Mouse (Mus musculus) G1E (cell line): ENCODE data around the gene Ptpn7. TPM values are rescaled to one million over a fixed set of nuclear protein-coding genes. Genes with fewer than 3 reads are reported as not detected.

Experiments used
- ATAC-seq: 2 replicates; pipeline ENCODE4 v1.8.0; 2016; ENCODE audit warnings: mild to moderate bottlenecking; ENCODE audit not compliant: insufficient number of reproducible peaks, poor library complexity, low FRiP score, severe bottlenecking; ENCODE audit errors: extremely low read depth
- DNase-seq: peaks from one replicate; pipeline ENCODE4 v3.0.0; 2012; ENCODE audit warnings: low spot score
- H3K27me3 ChIP-seq: 2 replicates; pipeline ENCODE4 v1.6.1; 2012; ENCODE audit warnings: mild to moderate bottlenecking, low read length, inconsistent platforms; ENCODE audit not compliant: insufficient read depth
- H3K36me3 ChIP-seq: replicated peaks from 2 replicates; pipeline ENCODE3; 2012; ENCODE audit warnings: mild to moderate bottlenecking, inconsistent platforms
- H3K4me1 ChIP-seq: 2 replicates; pipeline ENCODE4 v1.6.1; 2012; ENCODE audit warnings: low read depth, low read length, inconsistent platforms, mixed read lengths; ENCODE audit not compliant: insufficient read depth
- H3K4me3 ChIP-seq: 2 replicates; pipeline ENCODE4 v1.5.1; 2012; ENCODE audit warnings: low read depth, mild to moderate bottlenecking, inconsistent platforms, low read length, moderate library complexity, mixed read lengths
- H3K9me3 ChIP-seq: replicated peaks from 2 replicates; pipeline ENCODE4 v1.6.1; 2012; ENCODE audit warnings: inconsistent platforms
- CTCF ChIP-seq: IDR thresholded peaks from 2 replicates; pipeline ENCODE4 v1.5.1; 2012; ENCODE audit warnings: low read depth, low read length, inconsistent platforms, mixed read lengths
- GATA1 ChIP-seq: IDR thresholded peaks from 2 replicates; pipeline ENCODE4 v1.6.1; 2012; ENCODE audit warnings: borderline replicate concordance, low read length, inconsistent platforms, mixed read lengths
- GATA2 ChIP-seq: IDR thresholded peaks from 2 replicates; pipeline ENCODE4 v1.6.1; 2012; ENCODE audit warnings: low read depth, low read length, inconsistent platforms, borderline replicate concordance
- POLR2AphosphoS5 ChIP-seq: IDR thresholded peaks from 2 replicates; pipeline ENCODE4 v1.6.1; 2012; ENCODE audit warnings: low read depth, low read length, inconsistent platforms; ENCODE audit not compliant: insufficient replicate concordance
- TAL1 ChIP-seq: conservative IDR thresholded peaks from 2 replicates; pipeline ENCODE4 v1.6.1; 2012; ENCODE audit warnings: low read depth, low read length, inconsistent platforms, mixed read lengths
- polyA plus RNA-seq: library from polyadenylated mRNA; stranded (reverse); fragments of >175 nt; gene quantifications from 2 replicates; pipeline ENCODE4 v1.2.3, GENCODE M21; 2012
- total RNA-seq, 2 experiments: library from RNA; stranded (forward) in 1 of 2; stranded (reverse) in 1 of 2; fragments of 200-1000 nt in 1 of 2; fragments of >200 nt in 1 of 2; fragmentation: Nextera tagmentation in 1 of 2; gene quantifications; 2 replicates each; pipeline ENCODE4 v1.2.3; 2014 to 2017

The Ptpn7 gene
- total and polyA plus RNA-seq, 3 experiments = 132 to 359 (median 212) TPM

DNA sequence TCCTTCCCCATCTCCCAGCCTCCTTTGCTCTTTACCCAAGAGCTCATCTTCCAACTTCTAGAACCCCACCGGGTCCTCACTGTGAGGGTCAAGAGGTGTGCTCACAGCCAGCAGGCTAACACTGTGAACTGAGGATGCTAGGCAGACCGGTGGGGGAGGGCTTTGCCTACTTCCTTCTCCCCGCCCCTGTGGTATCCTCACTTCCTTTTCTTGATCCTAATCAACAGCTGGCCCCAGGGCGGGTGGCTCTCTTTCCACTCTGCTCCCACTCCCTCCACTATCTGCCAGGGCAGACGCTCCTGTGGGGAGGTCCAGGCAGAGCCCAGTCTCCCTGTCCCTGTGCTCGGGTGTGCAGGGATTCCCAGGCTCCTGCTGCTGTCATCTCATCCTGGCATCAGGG lies 1.5 kb upstream of the Ptpn7 start:
- TF ChIP-seq GATA1 (no peak), GATA2 (peak; percentile 88; the same call in 1 of the 2 replicates), TAL1 (peak; percentile 77)
- peak overlapping the region; percentile 77 for H3K4me3 ChIP-seq
- DNase-seq (peak; percentile 93), ATAC-seq (peak; percentile 55)
- H3K36me3 ChIP-seq = peaks cover 62% of the 10 kb centered on the region
- H3K9me3 ChIP-seq = no peaks in the 10 kb centered on the region
- no peaks in the 10 kb centered on the region; the same call in 1 of the 2 replicates for H3K27me3 ChIP-seq
- peaks cover 91% of the 10 kb centered on the region for H3K4me1 ChIP-seq

DNA sequence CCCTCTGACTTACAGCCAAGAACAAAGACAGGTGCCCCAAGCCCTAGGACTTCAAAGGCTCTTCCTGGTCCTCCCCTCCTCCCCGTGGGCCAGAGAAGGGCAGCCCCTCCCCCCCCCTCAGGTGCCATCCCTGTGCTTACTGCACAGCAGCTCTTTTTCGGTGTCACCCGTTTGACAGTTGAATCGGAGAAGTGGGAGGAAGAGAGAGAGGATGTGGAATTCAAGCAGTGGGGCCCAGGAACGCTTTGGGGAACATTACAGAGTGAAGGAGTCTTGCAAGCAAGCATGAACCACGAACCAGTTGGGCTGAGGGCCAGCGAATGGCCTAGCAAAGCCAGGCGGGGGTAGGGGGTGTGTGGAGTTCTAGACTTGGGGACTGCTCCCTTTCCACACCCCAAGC lies 940 bp upstream of the Ptpn7 start:
- TF ChIP-seq CTCF (no peak), POLR2AphosphoS5 (no peak), TAL1 (no peak), GATA2 (no peak), GATA1 (no peak)
- H3K36me3 ChIP-seq = peaks cover 62% of the 10 kb centered on the region
- H3K4me3 ChIP-seq = peak overlapping the region; percentile 77
- H3K9me3 ChIP-seq = no peaks in the 10 kb centered on the region
- ATAC-seq = no peak
- no peaks in the 10 kb centered on the region; the same call in 1 of the 2 replicates for H3K27me3 ChIP-seq
- peak; percentile 61 for DNase-seq
- H3K4me1 ChIP-seq = peaks cover 96% of the 10 kb centered on the region

DNA sequence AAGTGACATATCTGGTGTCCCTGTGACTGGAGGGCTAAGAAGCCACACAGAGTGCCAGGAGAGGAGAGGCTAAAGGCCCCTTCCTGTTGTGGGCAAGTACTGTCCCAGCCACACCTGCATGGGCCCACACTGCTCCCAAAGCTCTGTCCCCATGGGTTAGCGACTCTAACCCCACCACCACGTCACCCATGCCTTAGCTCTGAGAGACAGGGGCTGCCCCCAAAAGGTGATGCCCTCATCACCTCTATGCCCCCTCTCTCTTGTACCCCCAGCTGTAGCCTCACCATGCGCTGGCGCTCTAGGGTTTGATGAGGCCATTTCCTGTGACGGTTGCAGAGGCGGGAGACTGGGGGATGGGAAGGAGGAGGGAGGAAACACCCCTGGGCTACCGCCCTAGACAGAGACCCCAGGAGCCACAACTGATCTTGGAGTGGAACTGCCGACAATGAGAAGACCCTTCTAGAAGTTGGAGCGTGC lies 431 bp downstream of the Ptpn7 start:
- peaks cover 62% of the 10 kb centered on the region for H3K36me3 ChIP-seq
- peak; percentile 88 for DNase-seq
- H3K4me1 ChIP-seq = peaks cover 98% of the 10 kb centered on the region
- H3K4me3 ChIP-seq = peak overlapping the region; percentile 77
- peak; percentile 25 for ATAC-seq
- H3K27me3 ChIP-seq = no peaks in the 10 kb centered on the region; the same call in 1 of the 2 replicates
- TF ChIP-seq POLR2AphosphoS5 = peak; percentile 59; the same call in 1 of the 2 replicates
- TF ChIP-seq GATA1 = no peak
- TF ChIP-seq CTCF = no peak
- no peak for TF ChIP-seq GATA2
- TF ChIP-seq TAL1 = no peak
- no peaks in the 10 kb centered on the region for H3K9me3 ChIP-seq

DNA sequence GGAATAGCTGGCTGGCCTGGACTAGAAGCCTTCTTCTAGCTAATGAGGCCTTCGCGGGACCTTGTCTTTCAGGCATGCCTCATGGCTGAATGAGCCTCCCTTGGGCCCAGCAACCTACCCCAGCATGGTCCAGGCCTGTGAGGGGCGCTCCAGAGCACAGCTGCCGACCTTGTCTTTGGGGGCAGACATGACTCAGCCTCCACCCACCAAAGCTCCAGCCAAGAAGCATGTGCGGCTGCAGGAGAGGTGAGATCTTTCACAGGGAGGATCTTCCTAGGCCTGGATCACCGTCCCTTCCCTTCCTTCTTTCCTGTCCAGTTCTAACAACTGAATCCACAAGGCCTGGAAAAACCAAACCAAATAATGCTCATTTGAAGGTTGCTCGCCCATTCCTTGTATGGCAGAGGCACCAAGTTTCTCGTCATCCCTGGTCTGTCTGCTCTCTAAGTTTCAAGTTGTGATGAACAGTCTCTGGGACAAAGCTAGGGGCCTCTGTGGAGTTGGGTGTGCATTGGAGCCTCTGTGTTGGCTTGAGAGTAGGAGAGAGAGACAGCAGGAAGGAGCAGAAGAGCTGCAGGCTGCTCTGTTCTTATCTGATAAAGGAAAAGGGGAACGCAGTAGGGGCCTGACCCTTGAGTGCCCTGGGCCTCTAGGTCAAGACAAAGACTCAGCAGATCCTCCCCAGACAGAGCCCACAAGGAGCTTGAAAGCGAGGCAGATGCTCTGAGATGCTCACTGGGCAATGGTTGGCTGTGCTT lies 1.4 kb downstream of the Ptpn7 start:
- ATAC-seq (peak; percentile 22), DNase-seq (peak; percentile 74)
- Histone ChIP-seq H3K4me1 (peaks cover 96% of the 10 kb centered on the region), H3K4me3 (peak overlapping the region; percentile 77), H3K27me3 (no peaks in the 10 kb centered on the region; the same call in 1 of the 2 replicates), H3K36me3 (peaks cover 65% of the 10 kb centered on the region), H3K9me3 (no peaks in the 10 kb centered on the region)
- TF ChIP-seq GATA1 (no peak), GATA2 (no peak), TAL1 (peak; percentile 38; the same call in 1 of the 2 replicates), CTCF (peak; percentile 36; the same call in 1 of the 2 replicates)

DNA sequence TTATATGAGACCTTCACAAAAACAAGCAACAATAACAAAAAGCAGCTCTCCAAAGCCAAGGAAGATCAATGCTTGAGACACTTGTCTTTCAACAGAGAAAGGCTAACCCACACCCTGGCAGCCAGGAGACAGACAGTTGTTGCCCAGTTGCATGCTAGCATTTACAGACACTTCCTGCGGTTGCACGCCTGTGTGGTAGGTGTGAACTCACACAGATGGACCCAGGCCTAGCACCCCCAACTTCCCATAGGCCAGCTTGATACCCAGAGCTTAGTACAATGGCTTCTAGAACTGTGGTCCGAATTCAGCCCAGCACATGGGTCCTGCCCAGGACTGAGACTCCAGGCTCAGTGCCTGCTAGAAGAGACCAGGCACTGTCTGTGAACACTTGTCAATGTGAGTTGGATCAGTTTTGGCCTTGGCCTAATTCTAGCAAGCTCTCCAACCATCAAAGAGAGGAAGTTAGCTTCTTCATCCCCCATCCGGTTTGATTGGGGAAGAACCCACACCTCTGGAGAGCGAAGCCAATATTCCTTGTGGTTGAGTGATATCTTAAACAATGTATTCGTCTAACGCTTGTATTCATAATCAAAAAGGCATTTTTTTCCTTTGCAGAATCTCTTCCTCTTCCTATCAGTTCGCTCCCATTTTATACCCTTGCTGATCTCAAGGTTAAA lies 2.7 kb downstream of the Ptpn7 start:
- Histone ChIP-seq H3K27me3 (no peaks in the 10 kb centered on the region; the same call in 1 of the 2 replicates), H3K36me3 (peaks cover 69% of the 10 kb centered on the region), H3K9me3 (no peaks in the 10 kb centered on the region), H3K4me3 (peak overlapping the region; percentile 77), H3K4me1 (peaks cover 96% of the 10 kb centered on the region)
- no peak for DNase-seq
- ATAC-seq = no peak
- no peak for TF ChIP-seq CTCF
- TF ChIP-seq GATA1 = no peak
- no peak for TF ChIP-seq GATA2
- no peak for TF ChIP-seq TAL1
- TF ChIP-seq POLR2AphosphoS5 = no peak

DNA sequence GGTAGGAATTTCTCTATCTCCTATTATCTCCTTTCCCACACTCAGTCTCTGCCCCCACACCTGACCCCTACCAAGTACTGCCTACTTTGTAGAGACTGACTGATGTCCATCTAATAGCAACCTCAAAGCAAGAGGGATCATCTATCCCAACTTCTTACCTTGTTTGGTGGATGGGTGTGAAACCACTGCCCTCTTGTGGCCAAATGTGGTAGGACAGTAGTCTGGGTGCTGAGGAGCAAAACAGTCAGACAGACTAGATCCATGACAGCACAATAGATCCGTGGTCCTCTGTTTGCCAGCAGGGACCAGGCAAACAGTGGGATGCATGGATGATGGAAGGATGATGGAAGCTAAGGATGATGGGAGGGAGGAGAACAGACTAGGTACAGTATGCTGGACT lies 4.0 kb downstream of the Ptpn7 start:
- TF ChIP-seq POLR2AphosphoS5 (no peak; the same call in 1 of the 2 replicates), GATA2 (no peak), GATA1 (no peak), CTCF (peak; percentile 99), TAL1 (no peak)
- ATAC-seq (no peak), DNase-seq (peak; percentile 69)
- Histone ChIP-seq H3K4me1 (peaks cover 91% of the 10 kb centered on the region), H3K4me3 (no peak overlapping the region; the same call in 1 of the 2 replicates), H3K36me3 (peaks cover 82% of the 10 kb centered on the region), H3K27me3 (no peaks in the 10 kb centered on the region; the same call in 1 of the 2 replicates), H3K9me3 (no peaks in the 10 kb centered on the region)
